Mouse (Mus musculus) spleen, adult 18-20 months (tissue): ENCODE results near the gene Klk7.
A peak's percentile ranks its signal among the peaks of the same experiment; 100 is the strongest.

Source experiments
- DNase-seq, 2 experiments: peaks; one replicate each; pipeline ENCODE4 v3.0.0; 2022; ENCODE audit warnings: mixed read lengths in 2 of 2

Klk7 gene

GRCm38 (mm10) chr7:43797844-43798462 is 13.1 kb upstream of the Klk7 start:
- DNase-seq, result peak in 1 of 2 experiments; percentile 17

GRCm38 (mm10) chr7:43799876-43800275 is 11.2 kb upstream of the Klk7 start:
- no peak for DNase-seq

DNA sequence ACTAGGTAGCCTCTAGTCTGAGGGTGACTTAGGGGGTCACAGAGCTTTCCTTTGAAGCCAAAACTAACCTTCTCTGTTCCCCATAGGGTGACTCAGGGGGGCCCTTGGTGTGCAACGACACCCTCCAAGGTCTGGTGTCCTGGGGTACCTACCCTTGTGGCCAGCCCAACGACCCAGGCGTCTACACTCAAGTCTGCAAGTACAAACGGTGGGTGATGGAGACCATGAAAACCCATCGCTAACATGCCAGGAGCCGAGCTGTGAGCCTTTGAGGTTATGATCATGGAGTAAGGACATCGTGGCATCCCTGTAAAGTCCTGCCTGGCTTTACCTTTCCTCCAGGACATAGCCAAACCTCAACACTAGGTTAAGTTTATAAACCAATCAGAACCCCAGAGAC is 4.1 kb downstream of the Klk7 start:
- DNase-seq, result no peak

- no peak for DNase-seq
Observed at GRCm38 (mm10) chr7:43816746-43817145, 5.7 kb downstream of the Klk7 start.

GRCm38 (mm10) chr7:43821581-43821980 is 10.5 kb downstream of the Klk7 start:
- DNase-seq, result no peak

DNA sequence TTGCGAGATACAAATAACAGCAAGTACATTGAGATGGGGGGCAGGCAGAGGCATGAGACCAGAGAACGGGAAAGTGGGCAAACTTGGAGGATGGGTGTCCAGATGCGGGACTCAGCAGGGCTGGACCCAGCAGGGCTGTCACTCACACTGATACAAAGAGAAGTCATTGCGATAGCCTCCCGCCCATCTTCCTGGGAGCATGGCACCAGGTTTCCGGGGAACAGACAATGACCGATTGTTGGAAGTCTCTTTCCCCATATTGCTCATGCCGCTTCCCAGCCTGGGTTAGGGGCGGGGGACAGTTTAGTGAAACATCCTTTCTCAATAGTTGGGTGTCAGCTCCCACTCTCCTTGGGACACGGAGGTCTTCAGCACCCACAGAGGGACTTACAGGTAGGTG is 13.1 kb downstream of the Klk7 start, which contains the start of gene Klk6:
Gene Klk6 (plus strand): TSS at position 301 of the 400 bp plus-strand sequence.
- DNase-seq, result no peak

GRCm38 (mm10) chr7:43826056-43826455 is 15.0 kb downstream of the Klk7 start:
- DNase-seq, result no peak

DNA sequence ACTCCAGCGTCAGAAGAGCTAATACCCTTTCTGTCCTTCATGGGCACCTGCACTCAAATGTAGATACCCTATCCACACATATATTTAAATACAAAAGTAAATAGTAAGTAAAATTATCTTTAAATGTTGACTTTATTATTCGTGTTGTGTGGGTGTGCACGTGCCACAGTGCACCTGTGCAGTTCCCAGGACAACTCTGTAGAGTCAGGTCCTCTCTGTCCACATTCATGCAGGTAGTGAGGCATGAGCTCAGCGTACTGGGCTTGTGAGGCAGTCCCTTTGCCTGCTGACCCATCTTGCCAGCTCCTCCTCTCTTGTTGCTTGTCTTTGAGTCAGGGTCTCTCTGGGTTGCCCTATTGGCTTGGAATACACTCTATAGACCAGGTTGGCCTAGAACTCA is 16.6 kb downstream of the Klk7 start:
- no peak for DNase-seq

DNA sequence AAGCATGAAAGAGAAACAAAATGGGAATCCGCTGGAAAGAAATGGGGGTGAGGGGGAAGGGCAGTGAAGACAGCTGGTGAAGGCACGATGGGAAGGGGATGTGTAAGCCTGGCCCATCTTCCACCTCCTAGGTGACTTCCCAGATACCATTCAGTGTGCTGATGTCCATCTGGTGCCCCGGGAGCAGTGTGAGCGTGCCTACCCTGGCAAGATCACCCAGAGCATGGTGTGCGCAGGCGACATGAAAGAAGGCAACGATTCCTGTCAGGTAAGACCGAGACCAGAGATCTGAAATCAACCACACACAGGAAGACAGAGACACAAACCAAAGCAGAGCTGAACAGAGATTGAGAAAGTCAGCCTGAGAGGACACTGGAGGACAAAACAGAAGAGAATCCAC is 17.9 kb downstream of the Klk7 start:
- no peak for DNase-seq

DNA sequence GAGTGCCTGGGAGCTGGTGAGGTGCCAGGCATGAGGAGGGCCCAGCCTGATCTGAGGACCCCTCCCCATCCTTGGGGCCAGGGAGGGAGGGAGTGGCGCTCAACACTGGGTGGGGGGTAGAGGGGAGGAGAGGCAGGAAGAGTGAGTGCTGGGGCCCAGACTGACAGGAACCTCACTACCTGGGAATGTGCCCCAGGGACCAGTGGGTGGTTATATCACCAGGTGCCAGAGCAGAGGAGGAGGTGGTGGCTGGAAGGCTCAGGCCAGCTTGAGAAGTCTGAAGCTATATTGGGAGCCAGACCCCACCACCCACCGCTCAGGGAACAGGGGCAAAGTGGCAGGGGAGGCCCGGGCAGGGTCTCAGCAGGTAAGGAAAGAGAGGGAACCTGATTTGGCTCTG is 30.6 kb downstream of the Klk7 start, which contains the start of gene Klk5:
Gene Klk5 (plus strand): TSS at position 271 of the 400 bp plus-strand sequence.
- no peak for DNase-seq

GRCm38 (mm10) chr7:43843801-43844200 is 32.7 kb downstream of the Klk7 start:
- no peak for DNase-seq

DNA sequence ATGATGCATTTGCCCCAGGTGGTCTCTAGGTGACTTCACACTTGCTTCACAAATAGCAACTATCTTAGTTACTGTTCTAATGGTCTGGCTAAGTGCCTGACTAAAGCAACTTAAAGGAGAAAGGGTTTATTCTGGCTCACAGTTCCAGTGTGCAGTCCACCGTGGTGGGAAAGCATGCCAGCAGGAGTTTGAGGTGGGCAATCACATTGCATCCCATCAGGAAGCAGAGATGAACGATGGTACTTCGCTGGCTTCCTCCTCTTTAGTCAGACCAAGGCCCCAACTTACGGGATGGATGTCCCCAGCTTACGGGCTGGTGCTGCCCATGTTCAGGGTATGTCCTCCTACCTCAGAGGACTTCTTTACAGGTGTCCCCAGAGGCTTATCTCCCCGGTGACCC is 40.5 kb downstream of the Klk7 start:
- no peak for DNase-seq

- no peak for DNase-seq
Observed at GRCm38 (mm10) chr7:43854642-43855380, 43.7 kb downstream of the Klk7 start.

- DNase-seq, result no peak
Observed at GRCm38 (mm10) chr7:43855709-43856108, 44.6 kb downstream of the Klk7 start.

- no peak for DNase-seq
Observed at GRCm38 (mm10) chr7:43856307-43856706, 45.2 kb downstream of the Klk7 start.

DNA sequence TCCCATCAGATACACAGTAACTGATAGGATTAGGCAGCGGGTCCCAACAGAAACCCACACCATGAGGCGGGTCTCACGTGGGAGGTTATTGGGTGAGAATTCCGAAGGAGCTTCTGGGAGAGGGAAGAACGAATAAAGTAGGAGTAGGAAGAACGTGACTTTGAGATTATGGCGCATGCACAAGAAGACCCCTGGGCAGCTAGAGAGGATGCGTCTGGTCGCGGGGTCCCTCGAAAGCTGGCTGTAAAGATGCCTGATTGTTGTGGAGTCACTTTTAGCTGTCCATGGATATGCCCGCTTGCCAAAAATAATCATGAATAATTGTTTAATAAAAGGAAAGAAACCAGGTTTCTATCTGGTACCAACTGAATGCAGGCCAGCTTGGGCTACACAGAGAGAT is 46.4 kb downstream of the Klk7 start:
- no peak for DNase-seq

- no peak for DNase-seq
Observed at GRCm38 (mm10) chr7:43860411-43860810, 49.3 kb downstream of the Klk7 start.
